Mouse (Mus musculus): ENCODE data around the gene Sec24d. TPM values are rescaled to one million over a fixed set of nuclear protein-coding genes. Genes with fewer than 3 reads are reported as not detected.
A peak's percentile ranks its signal among the peaks of the same experiment; 100 is the strongest.

Gene Sec24d
- total and polyA plus RNA-seq, 2 experiments from 2014 or later, result 11.2 to 24.6 TPM

GRCm38 (mm10) chr3:123235495-123235894 is 31.8 kb upstream of the Sec24d start:
- DNase-seq (ENCODE audit: low spot score) (no peak), ATAC-seq (ENCODE audit: low FRiP score) (no peak)
- Histone ChIP-seq H3K36me3 (ENCODE audit: insufficient read depth, low read length) (no peaks in the 10 kb centered on the region), H3K27ac (ENCODE audit: low read depth, low read length) (no peak overlapping the region), H3K4me3 (ENCODE audit: low read depth, low read length) (peak overlapping the region; percentile 46), H3K27me3 (ENCODE audit: insufficient read depth, low read length) (no peaks in the 10 kb centered on the region), H3K4me2 (ENCODE audit: low read depth, low read length, poor library complexity, severe bottlenecking) (peak overlapping the region; percentile 72), H3K9ac (replicated peaks; ENCODE audit: low read length, poor library complexity, severe bottlenecking) (peak overlapping the region; percentile 46), H3K4me1 (ENCODE audit: insufficient read depth, low read length) (0 out of 2 replicates have a peak, but pooled peaks cover 2% of the 10 kb centered on the region), H3K9me3 (ENCODE audit: low read length) (no peaks in the 10 kb centered on the region)
- no peak for TF ChIP-seq CTCF (IDR thresholded peaks at IDR 0.05)
- 17% methylated on average over 7 of the region's 7 CpGs for WGBS

- WGBS, result under 1% methylated on average over 20 of the region's 20 CpGs
- no peak within 1 kb of the TSS for H3K27ac ChIP-seq (ENCODE audit: low read depth, low read length)
- DNase-seq (ENCODE audit: low spot score), result peak; percentile 52
- ATAC-seq (ENCODE audit: low FRiP score), result peak; percentile 57; the same call in 1 of the 2 replicates
- H3K4me2 ChIP-seq (ENCODE audit: low read depth, low read length, poor library complexity, severe bottlenecking), result peak within 1 kb of the TSS; percentile 72
- no peaks in the 10 kb centered on the region for H3K27me3 ChIP-seq (ENCODE audit: insufficient read depth, low read length)
- H3K9me3 ChIP-seq (ENCODE audit: low read length), result no peaks in the 10 kb centered on the region
- H3K4me3 ChIP-seq (ENCODE audit: low read depth, low read length), result peak within 1 kb of the TSS; percentile 46
- TF ChIP-seq CTCF (IDR thresholded peaks at IDR 0.05), result no peak
- 0 out of 2 replicates have a peak, but pooled peaks cover 2% of the 10 kb centered on the region for H3K4me1 ChIP-seq (ENCODE audit: insufficient read depth, low read length)
- peak within 1 kb of the TSS; percentile 46 for H3K9ac ChIP-seq (replicated peaks; ENCODE audit: low read length, poor library complexity, severe bottlenecking)
- H3K36me3 ChIP-seq (ENCODE audit: insufficient read depth, low read length), result no peaks in the 10 kb centered on the region
Observed at GRCm38 (mm10) chr3:123235921-123236320, 31.3 kb upstream of the Sec24d start, which contains the start of gene Synpo2. TSS of gene Synpo2 (minus strand) at chr3:123236149.

- Histone ChIP-seq H3K9me3 (ENCODE audit: low read length) (no peaks in the 10 kb centered on the region), H3K27ac (ENCODE audit: low read depth, low read length) (no peak overlapping the region), H3K4me2 (ENCODE audit: low read depth, low read length, poor library complexity, severe bottlenecking) (no peak overlapping the region), H3K4me3 (ENCODE audit: low read depth, low read length) (no peak overlapping the region), H3K9ac (replicated peaks; ENCODE audit: low read length, poor library complexity, severe bottlenecking) (no peak overlapping the region), H3K36me3 (ENCODE audit: insufficient read depth, low read length) (no peaks in the 10 kb centered on the region), H3K4me1 (ENCODE audit: insufficient read depth, low read length) (0 out of 2 replicates have a peak, but pooled peaks cover 2% of the 10 kb centered on the region), H3K27me3 (ENCODE audit: insufficient read depth, low read length) (no peaks in the 10 kb centered on the region)
- no peak for TF ChIP-seq CTCF (IDR thresholded peaks at IDR 0.05)
- WGBS, result 29% methylated on average over 7 of the region's 7 CpGs
- ATAC-seq (ENCODE audit: low FRiP score) (no peak), DNase-seq (ENCODE audit: low spot score) (no peak)
Observed at GRCm38 (mm10) chr3:123237039-123237438, 30.2 kb upstream of the Sec24d start.

GRCm38 (mm10) chr3:123237446-123237845 is 29.8 kb upstream of the Sec24d start:
- Histone ChIP-seq H3K4me2 (ENCODE audit: low read depth, low read length, poor library complexity, severe bottlenecking) (no peak overlapping the region), H3K9ac (replicated peaks; ENCODE audit: low read length, poor library complexity, severe bottlenecking) (no peak overlapping the region), H3K27ac (ENCODE audit: low read depth, low read length) (no peak overlapping the region), H3K36me3 (ENCODE audit: insufficient read depth, low read length) (no peaks in the 10 kb centered on the region), H3K9me3 (ENCODE audit: low read length) (no peaks in the 10 kb centered on the region), H3K4me1 (ENCODE audit: insufficient read depth, low read length) (0 out of 2 replicates have a peak, but pooled peaks cover 2% of the 10 kb centered on the region), H3K4me3 (ENCODE audit: low read depth, low read length) (no peak overlapping the region), H3K27me3 (ENCODE audit: insufficient read depth, low read length) (no peaks in the 10 kb centered on the region)
- no peak for ATAC-seq (ENCODE audit: low FRiP score)
- TF ChIP-seq CTCF (IDR thresholded peaks at IDR 0.05), result no peak
- DNase-seq (ENCODE audit: low spot score), result no peak

GRCm38 (mm10) chr3:123244376-123244775 is 22.9 kb upstream of the Sec24d start:
- 60% methylated on average over 5 of the region's 5 CpGs for WGBS
- Histone ChIP-seq H3K4me2 (ENCODE audit: low read depth, low read length, poor library complexity, severe bottlenecking) (no peak overlapping the region), H3K4me3 (ENCODE audit: low read depth, low read length) (no peak overlapping the region)

GRCm38 (mm10) chr3:123245646-123246045 is 21.6 kb upstream of the Sec24d start:
- no peaks in the 10 kb centered on the region for H3K4me1 ChIP-seq (ENCODE audit: insufficient read depth, low read length)
- no peak overlapping the region for H3K27ac ChIP-seq (ENCODE audit: low read depth, low read length)
- no peaks in the 10 kb centered on the region for H3K36me3 ChIP-seq (ENCODE audit: insufficient read depth, low read length)
- no peak for DNase-seq (ENCODE audit: low spot score)
- TF ChIP-seq CTCF (IDR thresholded peaks at IDR 0.05), result no peak
- H3K4me2 ChIP-seq (ENCODE audit: low read depth, low read length, poor library complexity, severe bottlenecking), result no peak overlapping the region
- H3K27me3 ChIP-seq (ENCODE audit: insufficient read depth, low read length), result no peaks in the 10 kb centered on the region
- no peak overlapping the region for H3K4me3 ChIP-seq (ENCODE audit: low read depth, low read length)
- no peak overlapping the region for H3K9ac ChIP-seq (replicated peaks; ENCODE audit: low read length, poor library complexity, severe bottlenecking)
- H3K9me3 ChIP-seq (ENCODE audit: low read length), result no peaks in the 10 kb centered on the region
- WGBS, result 70% methylated on average over 4 of the region's 4 CpGs
- ATAC-seq (ENCODE audit: low FRiP score), result no peak

More at GRCm38 (mm10) chr3:123244376-123244775, 22.9 kb upstream of the Sec24d start:
- Histone ChIP-seq H3K9me3 (ENCODE audit: low read length) (no peaks in the 10 kb centered on the region), H3K4me1 (ENCODE audit: insufficient read depth, low read length) (no peaks in the 10 kb centered on the region), H3K27me3 (ENCODE audit: insufficient read depth, low read length) (no peaks in the 10 kb centered on the region), H3K9ac (replicated peaks; ENCODE audit: low read length, poor library complexity, severe bottlenecking) (no peak overlapping the region), H3K36me3 (ENCODE audit: insufficient read depth, low read length) (no peaks in the 10 kb centered on the region), H3K27ac (ENCODE audit: low read depth, low read length) (no peak overlapping the region)
- no peak for ATAC-seq (ENCODE audit: low FRiP score)
- no peak for TF ChIP-seq CTCF (IDR thresholded peaks at IDR 0.05)
- no peak for DNase-seq (ENCODE audit: low spot score)
